Mouse (Mus musculus) left cerebral cortex, postnatal 14 days (tissue): Measurements from ENCODE around the gene Exoc2. TPM values are rescaled to one million over a fixed set of nuclear protein-coding genes. Genes with fewer than 3 reads are reported as not detected.

Experiments used
- DNase-seq, 2 experiments: peaks; one replicate each; pipeline ENCODE4 v3.0.0; 2021 to 2022; ENCODE audit warnings: low spot score in 2 of 2, mixed read lengths in 1 of 2
- intact Hi-C: fragments of 180-260 bp; cut with DNase I; formaldehyde crosslinking; loops from one replicate; pipeline ENCODE4 v1.15.1; 2025
- total RNA-seq, 2 experiments: library from RNA; stranded (reverse); gene quantifications; 2 replicates each; pipeline ENCODE4 v1.2.3; 2021

Exoc2 gene
- total RNA-seq, 2 experiments from 2014 or later, result 41.6 to 41.8 TPM

DNA sequence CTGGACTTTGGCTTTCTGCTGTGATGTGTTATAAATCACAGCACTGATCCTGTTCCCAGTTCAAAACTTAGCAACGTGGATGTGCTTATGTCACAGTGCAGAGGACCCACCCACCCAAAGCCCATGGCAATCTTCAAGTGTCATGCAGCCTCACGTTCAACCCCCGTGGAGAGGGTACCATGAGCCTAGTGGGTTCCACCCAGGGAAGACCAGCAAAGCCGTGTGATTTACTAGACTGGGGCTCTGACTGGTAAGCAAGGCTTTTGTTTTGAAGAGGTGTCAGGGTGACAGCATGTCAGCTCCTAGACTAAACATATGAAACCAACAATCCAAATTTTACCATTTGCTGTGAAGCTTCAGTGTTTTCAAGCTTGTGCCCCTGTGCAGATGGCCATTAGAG is 132.6 kb downstream of the Exoc2 start:
- intact Hi-C loops, result no loop called here
- DNase-seq, result no peak

DNA sequence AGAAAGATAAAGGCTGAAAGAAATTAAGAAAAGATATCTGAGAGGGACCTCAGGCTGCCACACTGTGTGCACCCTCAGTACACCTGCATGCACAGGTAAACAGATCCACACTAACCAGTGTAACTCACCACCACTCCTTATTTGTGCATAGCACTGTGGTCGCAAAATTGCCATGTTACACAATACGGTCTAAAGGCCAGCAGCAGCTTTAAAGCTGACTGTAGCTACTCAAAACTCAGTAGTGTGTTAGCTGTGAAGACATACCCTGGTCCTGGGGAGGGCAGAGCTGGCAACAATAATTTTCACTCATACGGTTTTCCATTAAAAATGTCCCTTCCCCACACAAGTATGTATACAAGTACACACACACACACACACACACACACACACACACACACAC is 133.2 kb downstream of the Exoc2 start:
- no peak for DNase-seq
- intact Hi-C loops, result no loop called here

DNA sequence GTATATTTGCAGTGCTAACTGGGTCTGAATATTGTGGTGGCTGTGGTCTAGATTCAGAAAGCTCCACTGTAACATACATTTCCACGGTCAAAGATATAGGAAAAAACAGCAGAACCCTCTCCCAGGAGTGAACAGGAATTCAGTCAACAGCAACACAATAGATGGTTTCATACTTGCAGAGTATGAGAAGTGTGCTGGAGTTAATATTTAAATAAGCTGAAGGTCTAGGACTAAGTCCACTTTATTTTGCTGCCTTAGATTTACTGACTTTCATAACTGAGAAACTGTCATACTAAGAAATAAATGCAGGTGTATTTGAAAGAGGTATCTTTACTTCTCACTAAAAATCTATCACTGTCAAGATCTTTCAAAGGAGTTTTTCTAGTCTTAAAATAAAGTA is 137.6 kb downstream of the Exoc2 start:
- intact Hi-C loops, result no loop called here
- DNase-seq, result no peak

DNA sequence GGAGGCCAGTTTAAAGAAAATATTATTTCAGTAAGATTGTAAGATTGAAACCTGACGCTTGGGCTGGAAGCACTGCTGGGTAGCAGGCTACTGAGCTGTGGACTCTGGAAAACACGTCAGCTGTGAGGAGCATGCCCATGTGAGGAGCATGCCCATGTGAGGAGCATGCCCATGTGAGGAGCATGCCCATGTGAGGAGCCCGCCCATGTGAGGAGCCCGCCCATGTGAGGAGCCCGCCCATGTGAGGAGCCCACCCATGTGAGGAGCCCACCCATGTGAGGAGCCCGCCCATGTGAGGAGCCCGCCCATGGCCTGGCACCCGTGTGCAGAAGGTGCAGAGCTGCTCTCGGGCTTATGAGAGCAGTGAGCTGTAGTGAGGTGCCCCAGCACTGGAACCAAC is 139.0 kb downstream of the Exoc2 start:
- intact Hi-C loops, result no loop called here
- no peak for DNase-seq

DNA sequence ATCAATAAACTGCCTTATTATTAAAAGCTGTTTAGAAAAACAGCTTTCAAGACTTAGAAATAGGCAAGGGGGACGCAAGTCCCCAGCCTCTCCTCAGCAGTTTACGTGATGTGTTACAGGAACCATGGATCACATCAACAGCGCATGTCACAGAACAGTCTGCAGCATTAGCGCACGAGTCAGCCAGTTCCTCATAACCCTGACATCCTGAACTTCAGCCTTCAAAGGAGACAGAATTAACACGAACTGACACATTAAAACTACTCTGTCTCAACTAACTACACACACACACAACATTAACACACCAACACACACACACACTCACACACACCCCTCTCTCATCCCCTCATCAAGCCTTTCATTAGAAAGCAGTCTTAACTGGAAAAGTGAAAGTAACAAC is 139.5 kb downstream of the Exoc2 start:
- intact Hi-C loops, result no loop called here
- no peak for DNase-seq

DNA sequence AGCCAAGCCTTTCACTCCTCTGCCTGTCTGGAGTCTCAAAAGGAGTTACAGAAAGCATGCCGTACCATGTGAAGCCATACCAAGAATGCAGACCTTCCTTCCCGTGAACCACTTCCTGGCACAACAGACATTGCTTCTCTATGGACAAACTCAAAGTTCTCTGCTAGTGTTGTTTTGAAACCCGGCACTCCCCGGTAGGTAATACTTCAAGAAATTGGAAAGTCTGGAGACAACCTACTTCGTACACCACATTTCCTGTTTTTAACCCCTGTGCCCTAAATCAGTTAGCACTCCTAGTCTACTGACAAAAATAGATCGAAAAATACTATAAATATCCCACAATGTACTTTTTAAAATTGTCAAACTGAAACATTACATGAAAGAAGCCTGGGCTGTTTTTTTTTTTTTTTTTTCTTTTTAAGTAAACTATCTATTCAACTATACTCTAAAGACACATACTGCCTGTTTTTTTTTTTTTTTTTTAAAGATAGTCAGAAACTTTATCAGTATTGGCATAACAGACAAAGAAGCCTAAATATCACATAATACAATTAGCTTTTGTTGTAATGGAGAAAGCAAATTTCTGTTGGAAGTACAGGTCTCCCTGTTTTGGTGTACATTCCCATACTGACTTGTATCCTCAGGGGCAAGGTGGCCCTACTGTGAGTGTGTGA is 140.3 kb downstream of the Exoc2 start:
- no peak for DNase-seq
- intact Hi-C loops, result no loop called here

DNA sequence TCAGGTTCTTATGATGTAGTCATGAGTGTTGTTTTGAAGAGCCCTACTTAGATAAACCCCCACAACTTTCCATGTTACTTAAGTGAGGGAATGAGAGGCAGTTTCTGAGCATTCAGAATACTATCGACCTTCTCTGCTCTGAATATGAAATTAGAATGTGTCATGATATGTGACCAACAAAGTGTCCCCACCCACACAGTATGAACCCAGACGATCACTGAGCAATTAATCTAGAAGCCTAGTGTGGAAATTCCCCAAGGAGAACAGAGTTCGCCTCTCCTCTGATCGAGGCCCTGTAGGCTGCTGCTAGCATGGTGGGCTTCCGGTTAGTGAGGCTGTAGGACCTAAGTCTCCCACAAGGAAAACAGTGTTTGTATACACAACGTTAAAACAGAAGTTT is 142.5 kb downstream of the Exoc2 start:
- intact Hi-C loops, result no loop called here
- no peak for DNase-seq

DNA sequence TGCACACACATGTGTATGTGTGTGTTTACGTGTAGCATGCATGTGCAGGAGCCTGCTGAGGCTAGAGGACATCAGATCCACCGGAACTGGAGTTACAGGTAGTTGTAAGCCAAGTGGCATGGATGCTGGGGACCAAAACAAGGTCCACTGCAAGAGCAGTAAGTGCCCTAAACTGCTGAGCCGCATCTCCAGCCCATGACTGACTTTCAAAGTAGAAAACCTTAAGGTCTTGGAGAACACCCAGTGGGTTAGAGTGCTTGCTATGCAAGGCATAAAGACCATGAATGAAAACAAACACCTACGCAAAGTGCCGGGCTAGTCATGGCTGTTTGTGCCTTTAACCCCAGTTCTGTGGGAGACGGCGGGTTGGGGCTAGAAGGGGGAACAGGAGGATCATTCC is 147.4 kb downstream of the Exoc2 start:
- intact Hi-C loops, result no loop called here
- no peak for DNase-seq

DNA sequence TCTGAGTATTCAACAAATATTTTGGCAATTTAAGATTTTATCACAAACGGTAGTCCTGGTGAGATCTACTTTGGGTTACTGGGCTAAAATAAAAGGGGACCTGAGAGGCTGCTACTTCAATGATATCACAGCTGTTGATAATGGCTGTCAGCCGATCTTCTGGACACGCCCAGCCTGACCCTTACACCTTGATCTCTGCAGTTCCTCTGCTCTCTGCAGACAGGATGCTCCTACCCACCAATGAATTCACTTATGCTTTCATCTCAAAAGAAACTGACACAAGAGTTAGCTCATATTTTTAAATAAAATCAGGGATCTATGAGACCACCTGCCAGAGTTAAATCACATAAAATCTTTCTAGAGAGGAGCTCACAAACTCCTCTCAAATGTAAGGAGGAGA is 149.0 kb downstream of the Exoc2 start:
- DNase-seq, result no peak
- intact Hi-C loops, result no loop called here

DNA sequence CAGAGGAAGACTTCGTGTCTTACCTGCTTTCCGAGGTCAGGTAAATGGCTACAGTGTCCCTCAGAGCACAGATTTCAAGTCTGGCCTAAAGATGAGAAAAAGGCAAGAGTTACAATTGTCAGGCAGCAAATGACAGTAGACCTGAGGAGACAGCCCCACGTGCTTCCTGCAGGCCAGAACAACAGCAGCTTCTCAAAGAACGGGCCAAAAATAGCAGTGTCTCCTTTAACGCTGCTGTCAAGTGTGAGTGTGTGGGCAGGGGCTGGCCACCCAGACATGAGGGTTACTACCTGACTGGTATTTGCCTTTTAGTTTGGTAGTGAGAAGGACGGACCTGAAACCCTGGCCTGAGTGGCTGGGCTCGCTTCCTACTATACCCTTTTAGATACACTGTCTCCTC is 153.3 kb downstream of the Exoc2 start:
- intact Hi-C loops, result no loop called here
- DNase-seq, result peak in 1 of 2 experiments; percentile 18

DNA sequence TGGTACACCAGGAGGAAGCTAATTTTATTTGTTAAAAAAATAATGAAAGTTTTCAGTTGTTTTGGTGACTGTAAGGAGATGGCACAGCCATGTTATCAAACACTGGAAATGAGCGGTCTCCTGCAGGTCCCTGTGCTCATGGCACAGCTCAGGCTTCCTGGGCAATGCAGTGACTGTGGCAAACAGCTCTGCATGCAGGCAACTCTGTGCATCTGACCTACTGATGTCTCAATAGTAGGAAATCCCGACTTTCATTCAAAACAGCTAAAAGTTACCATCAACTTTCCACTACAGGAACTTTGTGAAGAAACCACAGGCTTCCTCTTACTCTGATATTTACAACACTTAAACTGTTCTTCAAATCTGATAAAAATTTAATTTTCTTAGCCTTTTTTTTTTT is 154.0 kb downstream of the Exoc2 start:
- no peak for DNase-seq
- intact Hi-C loops, result no loop called here

DNA sequence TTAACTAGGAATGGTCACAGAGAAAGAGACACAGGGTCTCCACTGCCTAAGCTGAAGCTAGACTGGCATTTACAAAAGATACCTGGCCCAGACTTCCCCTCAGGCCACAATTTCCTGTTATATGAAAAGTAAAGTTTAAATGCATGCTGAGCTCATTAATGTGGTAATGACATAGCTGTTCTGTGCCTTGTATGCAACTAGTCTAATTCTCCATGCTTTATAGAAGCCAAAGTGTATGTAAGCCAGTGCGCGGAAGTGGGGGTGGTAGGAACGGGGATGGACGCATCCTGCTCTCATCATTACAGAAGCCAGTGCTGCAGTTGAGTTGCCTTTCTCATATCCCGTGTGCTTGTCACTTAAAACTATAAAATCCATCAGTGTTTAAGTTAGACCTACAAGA is 156.5 kb downstream of the Exoc2 start:
- DNase-seq, result no peak
- intact Hi-C loops, result no loop called here

DNA sequence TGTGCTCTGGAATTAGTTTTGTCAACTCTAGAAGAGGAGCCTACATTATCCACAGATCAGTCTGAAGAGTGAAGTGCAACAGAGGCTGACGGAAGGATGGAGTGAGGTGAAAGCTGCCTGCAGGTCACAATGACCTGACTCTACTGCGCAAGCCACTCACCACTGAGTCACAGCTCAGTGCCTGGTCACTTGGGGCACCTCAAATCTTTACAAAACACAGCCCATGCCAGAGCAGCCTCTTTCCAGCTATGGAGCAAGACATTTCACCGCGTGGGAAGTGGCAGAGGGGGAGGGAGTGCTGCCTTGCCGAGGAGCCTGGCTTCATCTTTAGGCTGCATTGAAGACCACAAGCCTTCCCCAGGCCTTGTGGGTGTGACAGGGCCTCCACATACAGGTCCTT is 159.6 kb downstream of the Exoc2 start:
- DNase-seq, result no peak
- intact Hi-C loops, result no loop called here

DNA sequence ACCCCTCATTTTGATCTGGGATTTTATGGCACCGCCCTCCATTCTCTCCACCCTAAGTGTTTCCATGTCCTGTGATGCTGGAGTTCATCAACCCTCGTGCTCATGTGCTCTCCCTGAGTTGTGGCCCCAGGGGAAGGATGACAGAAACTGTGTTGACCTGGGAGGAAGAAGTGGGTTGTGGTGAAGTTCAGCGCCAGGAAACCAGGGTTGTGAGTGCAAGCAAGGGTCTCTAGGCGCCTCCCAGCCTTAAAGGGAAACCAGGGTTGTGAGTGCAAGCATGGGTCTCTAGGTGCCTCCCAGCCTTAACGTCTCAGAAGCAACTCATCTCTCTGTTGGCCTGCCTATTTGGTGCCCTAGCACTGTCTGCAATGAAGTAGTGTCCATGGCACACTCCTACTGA is 160.4 kb downstream of the Exoc2 start:
- intact Hi-C loops, result no loop called here
- DNase-seq, result no peak

DNA sequence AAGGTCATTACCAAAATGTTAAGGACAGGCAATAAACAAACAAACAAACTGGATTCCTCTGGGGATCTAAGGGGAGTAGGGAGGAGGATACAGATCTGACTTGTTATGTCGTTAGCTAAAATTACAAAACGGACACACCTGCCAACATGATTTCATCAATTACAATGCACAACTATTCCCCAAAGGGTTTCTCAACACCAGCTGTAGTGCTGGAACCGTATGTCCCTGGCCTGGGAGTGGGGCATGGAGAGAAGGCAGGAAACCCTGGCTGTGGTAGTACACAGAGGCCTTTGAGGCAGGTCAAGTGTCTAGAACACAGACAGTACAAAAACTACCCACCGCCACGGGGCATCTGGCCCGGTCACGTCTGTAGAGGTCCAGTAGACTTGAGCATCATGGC is 164.7 kb downstream of the Exoc2 start:
- intact Hi-C loops, result no loop called here
- no peak for DNase-seq

DNA sequence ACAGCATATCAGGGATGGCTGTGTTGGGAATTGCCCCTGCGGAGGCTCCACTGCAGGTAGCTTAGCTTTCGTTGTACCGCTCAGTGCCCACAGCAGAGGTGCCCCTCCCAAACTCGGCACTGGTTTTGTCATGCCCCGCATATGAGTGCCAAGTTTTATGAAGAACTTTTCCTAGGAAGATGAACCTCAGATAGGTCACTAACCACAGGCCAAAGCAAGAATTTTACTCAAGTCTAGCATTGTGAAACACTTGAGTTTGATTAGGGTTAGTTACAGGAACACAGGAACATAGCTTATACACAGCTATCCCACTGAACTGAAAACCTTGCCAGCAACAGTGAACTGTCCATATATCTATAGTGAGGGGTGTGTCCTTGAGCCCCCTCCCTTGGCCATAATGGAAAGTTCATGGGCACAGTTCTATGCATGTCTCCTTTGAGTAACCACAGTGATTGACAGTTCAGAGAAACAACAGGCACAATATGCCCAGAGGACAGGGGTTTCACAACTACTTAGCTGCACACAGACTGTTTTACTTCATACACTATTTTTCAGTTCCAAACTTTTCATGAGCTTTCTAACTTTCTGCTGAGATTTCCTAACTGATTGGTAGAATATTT is 171.4 kb downstream of the Exoc2 start:
- intact Hi-C loops, result no loop called here

DNA sequence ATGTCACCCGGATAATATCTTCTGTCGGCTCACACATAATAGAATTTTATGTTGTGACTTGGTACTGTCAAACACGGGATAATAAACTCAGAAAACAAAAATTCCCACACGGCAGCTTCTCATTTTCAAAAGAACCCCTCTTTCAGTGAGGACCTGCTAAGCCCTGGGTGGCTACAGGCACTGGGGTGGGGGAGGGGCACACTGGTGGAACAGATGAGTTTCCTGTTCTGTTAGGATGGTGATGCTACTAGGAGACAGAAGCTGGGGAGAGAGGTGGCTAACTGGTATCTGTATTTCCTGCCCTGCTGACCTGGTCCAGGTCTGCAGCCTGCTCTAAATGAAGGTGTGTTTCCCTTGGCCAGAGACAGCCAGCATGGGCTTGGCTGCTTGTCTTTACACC is 172.0 kb downstream of the Exoc2 start:
- DNase-seq, result no peak
- intact Hi-C loops, result no loop called here

More for the DNA sequence above, 171.4 kb downstream of the Exoc2 start:
- no peak for DNase-seq

DNA sequence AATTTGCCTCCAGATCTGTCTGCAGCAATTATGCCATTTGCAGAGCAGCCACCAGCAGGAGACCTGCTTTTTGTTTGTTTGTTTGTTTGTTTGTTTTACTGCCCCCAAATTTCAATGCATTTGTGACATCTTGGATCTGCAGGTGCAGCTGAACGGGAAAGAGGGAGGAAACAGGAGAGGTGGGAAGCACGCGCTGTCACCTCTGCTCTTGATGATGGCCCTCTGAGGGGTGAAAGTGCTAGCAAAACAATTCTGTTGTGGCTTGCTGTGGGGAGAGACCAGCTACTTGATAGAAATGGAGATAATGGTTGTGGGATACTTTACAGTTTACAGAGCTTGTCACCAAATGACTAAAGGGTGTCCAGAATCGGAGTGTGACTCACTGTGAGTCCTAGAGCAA is 177.9 kb downstream of the Exoc2 start:
- intact Hi-C loops, result no loop called here
- DNase-seq, result no peak

DNA sequence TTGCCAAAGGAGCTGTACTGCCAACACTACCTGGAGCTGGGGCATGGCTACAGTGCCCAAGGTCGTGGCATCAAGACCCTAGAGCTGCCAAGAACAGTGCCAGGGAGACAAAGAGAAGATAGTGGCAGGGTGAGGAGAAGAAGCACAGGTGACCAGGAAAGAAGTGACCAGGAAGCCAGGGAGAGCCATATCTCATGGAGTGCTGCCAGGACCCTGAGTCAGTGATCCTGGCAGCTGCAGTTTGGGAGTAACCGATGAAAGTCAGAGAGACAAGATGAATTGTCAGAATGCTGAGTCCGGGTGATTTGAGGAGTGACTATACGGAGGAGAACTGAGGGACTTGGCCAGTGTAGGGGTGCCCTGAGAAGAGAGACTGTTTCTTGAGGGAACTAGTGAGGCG is 180.3 kb downstream of the Exoc2 start:
- intact Hi-C loops, result no loop called here
- DNase-seq, result no peak

DNA sequence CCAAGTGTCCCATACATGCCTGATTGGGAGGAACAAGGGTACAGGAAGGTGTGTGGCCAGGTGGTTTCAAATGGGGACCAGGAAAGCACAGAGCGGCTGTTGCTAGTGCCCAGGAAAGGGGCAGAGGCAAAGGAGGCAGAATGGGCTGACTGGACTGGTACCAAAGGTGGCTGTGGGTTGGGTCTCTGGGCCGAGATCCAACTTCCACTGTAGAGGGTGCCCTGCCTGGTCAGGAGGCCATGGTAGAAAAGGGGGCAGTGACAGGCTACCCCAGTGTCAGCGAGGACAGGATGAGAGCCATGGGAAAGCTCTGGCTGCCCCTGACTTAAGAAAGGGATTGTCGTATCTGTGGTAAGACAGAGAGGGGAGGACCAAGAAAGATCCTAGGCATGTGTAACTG is 180.7 kb downstream of the Exoc2 start:
- no peak for DNase-seq
- intact Hi-C loops, result no loop called here

DNA sequence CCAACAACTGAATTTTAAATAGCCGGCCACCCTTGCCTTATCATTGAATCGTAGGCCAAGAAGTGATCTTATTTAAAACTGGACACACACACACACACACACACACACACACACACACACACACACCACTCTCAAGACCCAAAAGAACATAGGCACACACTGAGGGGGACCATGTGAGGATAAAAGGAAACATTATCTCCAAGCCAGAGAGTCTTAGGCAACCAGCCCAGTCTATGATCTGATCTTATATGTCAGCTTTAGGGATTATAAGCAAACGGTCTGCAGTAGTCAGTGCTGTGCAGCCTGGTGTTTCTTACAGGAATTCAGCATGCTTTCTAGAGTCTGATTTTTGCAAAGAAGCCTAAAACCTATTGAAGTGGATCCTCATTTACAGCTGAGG is 181.2 kb downstream of the Exoc2 start:
- no peak for DNase-seq
- intact Hi-C loops, result no loop called here

DNA sequence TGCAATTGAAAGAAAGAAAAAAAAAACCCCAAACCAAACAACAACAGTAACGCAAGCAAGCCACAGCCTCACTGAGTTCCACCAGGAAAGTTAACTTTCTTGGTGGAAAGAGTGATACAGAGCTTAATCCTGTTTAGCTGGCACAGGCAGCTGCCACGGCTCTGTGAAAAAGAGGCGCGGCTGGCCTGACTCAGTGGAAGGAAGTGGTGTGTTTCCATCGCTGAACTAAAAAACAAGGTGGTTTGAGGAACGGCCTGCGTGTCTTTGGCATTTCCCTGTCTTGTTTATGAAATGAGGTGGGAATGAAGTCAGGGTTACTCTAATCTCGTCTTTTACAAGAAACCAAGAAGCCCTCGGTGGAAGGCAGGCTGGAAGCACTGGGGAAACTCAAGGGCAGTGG is 181.6 kb downstream of the Exoc2 start:
- intact Hi-C loops, result no loop called here

More for the DNA sequence above, 181.6 kb downstream of the Exoc2 start:
- DNase-seq, result no peak
